In genomic region chr13:113446226-113446625, GRCm38 (mm10) we compare ENCODE assay signal across 24 mouse cellular contexts.
DNase-seq lines count a peak whose midpoint lies in the region; ATAC-seq and TF ChIP-seq lines count a peak whose summit lies in the region.
"Had no signal": no experiment of that assay in that cellular context is flagged by ENCODE, and none has a peak within 500 bp of the region (broad histone marks: within the 10 kb centered on the region; RNA-seq: fewer than 3 reads in every experiment).

No protein-coding gene starts in this region.

- H3K9me3 ChIP-seq in kidney, postnatal 0 days (replicated peaks; ENCODE audit: low read length): no peaks in the 10 kb centered on the region
- H3K9me3 ChIP-seq in heart, embryonic 10.5 days: no peaks in the 10 kb centered on the region
- H3K9me3 ChIP-seq: embryonic facial prominence, embryonic 12.5 days; hindbrain, embryonic 10.5 days; limb, embryonic 12.5 days; stomach, embryonic 15.5 days had no signal

- H3K4me2 ChIP-seq in kidney, postnatal 0 days (ENCODE audit: low read length): no peak overlapping the region
- H3K4me2 ChIP-seq: embryonic facial prominence, embryonic 12.5 days; limb, embryonic 12.5 days; stomach, embryonic 15.5 days had no signal

- H3K9ac ChIP-seq in kidney, postnatal 0 days (ENCODE audit: low read depth, low read length): no peak overlapping the region
- H3K9ac ChIP-seq: embryonic facial prominence, embryonic 12.5 days; forebrain, postnatal 0 days; limb, embryonic 12.5 days; stomach, embryonic 15.5 days had no signal

- H3K4me1 ChIP-seq in kidney, postnatal 0 days (replicated peaks; ENCODE audit: insufficient read depth, low read length): no peaks in the 10 kb centered on the region
- peaks cover 19% of the 10 kb centered on the region; the same call in 1 of the 2 replicates for H3K4me1 ChIP-seq in heart, embryonic 10.5 days
- H3K4me1 ChIP-seq: embryonic facial prominence, embryonic 12.5 days; hindbrain, embryonic 10.5 days; limb, embryonic 12.5 days; stomach, embryonic 15.5 days had no signal

- DNase-seq in kidney, postnatal 0 days (ENCODE audit: low spot score): no peak
- no peak for DNase-seq in kidney, postnatal 36 days
- DNase-seq in left cerebral cortex, postnatal 25 days (ENCODE audit: low spot score in 2 of 2): no peak
- no peak for DNase-seq in spleen, postnatal 10 days (ENCODE audit: low spot score in 2 of 2)
- no peak for DNase-seq in heart, embryonic 10.5 days (ENCODE audit: low spot score)
- DNase-seq: adrenal gland, adult 2 months; cerebellum, adult 11-12 months; cerebellum, postnatal 14 days; forebrain, postnatal 0 days; gastrocnemius, postnatal 36 days; kidney, adult 11 months; kidney, postnatal 10 days; layer of hippocampus, postnatal 36 days; lung, adult 18-20 months; lung, postnatal 14 days; right cerebral cortex, postnatal 4 days; thymus, adult 18-20 months had no signal

- no peaks in the 10 kb centered on the region for H3K36me3 ChIP-seq in kidney, postnatal 0 days (ENCODE audit: insufficient read depth, low read length)
- H3K36me3 ChIP-seq in heart, embryonic 10.5 days: no peaks in the 10 kb centered on the region
- H3K36me3 ChIP-seq: embryonic facial prominence, embryonic 12.5 days; hindbrain, embryonic 10.5 days; limb, embryonic 12.5 days; stomach, embryonic 15.5 days had no signal

- no peak for TF ChIP-seq CTCF in kidney, postnatal 0 days (IDR thresholded peaks at IDR 0.05; ENCODE audit: low read depth)

- peak overlapping the region; percentile 22; the same call in 1 of the 2 replicates for H3K27ac ChIP-seq in kidney, postnatal 0 days
- no peak overlapping the region for H3K27ac ChIP-seq in heart, embryonic 10.5 days
- H3K27ac ChIP-seq: embryonic facial prominence, embryonic 12.5 days; hindbrain, embryonic 10.5 days; limb, embryonic 12.5 days; stomach, embryonic 15.5 days had no signal

- no peak for ATAC-seq in kidney, postnatal 0 days (replicated peaks; ENCODE audit: low FRiP score, low read depth)
- peak; percentile 74 to 88 for ATAC-seq in hematopoietic stem cell, adult 5-6 weeks (replicated peaks in 1 of 2; ENCODE audit: insufficient read depth in 1 of 2, low FRiP score in 2 of 2, low TSS enrichment in 1 of 2, low read depth in 1 of 2, poor library complexity in 2 of 2, severe bottlenecking in 2 of 2)
- peak; percentile 69 for ATAC-seq in megakaryocyte, adult 5-6 weeks (ENCODE audit: poor library complexity, severe bottlenecking)
- ATAC-seq: forebrain, postnatal 0 days; midbrain, embryonic 16.5 days had no signal

- intact Hi-C loops in left cerebral cortex, postnatal 25 days (cut with DNase I): no loop called here

- no peak overlapping the region for H3K4me3 ChIP-seq in kidney, postnatal 0 days (replicated peaks; ENCODE audit: low read depth, low read length)
- H3K4me3 ChIP-seq in heart, embryonic 10.5 days: no peak overlapping the region
- H3K4me3 ChIP-seq: embryonic facial prominence, embryonic 12.5 days; hindbrain, embryonic 10.5 days; limb, embryonic 12.5 days; stomach, embryonic 15.5 days had no signal

- H3K27me3 ChIP-seq in kidney, postnatal 0 days (ENCODE audit: insufficient read depth, low read length): no peaks in the 10 kb centered on the region
- no peaks in the 10 kb centered on the region for H3K27me3 ChIP-seq in heart, embryonic 10.5 days (ENCODE audit: insufficient read depth, poor library complexity, severe bottlenecking)
- H3K27me3 ChIP-seq: embryonic facial prominence, embryonic 12.5 days; limb, embryonic 12.5 days; stomach, embryonic 15.5 days had no signal

- WGBS in kidney, postnatal 0 days: 69% methylated on average over 5 of the region's 5 CpGs
- 70% methylated on average over 5 of the region's 5 CpGs for WGBS in heart, embryonic 10.5 days
